Mouse (Mus musculus) thymus, adult 2 months (tissue): ENCODE data around the gene Erbb4.

Source experiments
- CTCF ChIP-seq: fragments of 200-500 bp; IDR thresholded peaks from 2 replicates; pipeline ENCODE4 v1.5.1; 2012; ENCODE audit warnings: mild to moderate bottlenecking, control low read depth, low read length, moderate library complexity, borderline replicate concordance; ENCODE audit not compliant: control insufficient read depth, poor library complexity, insufficient read depth; ENCODE audit errors: extremely low read depth
- POLR2A ChIP-seq: fragments of 200-500 bp; IDR thresholded peaks from 2 replicates; pipeline ENCODE4 v1.6.1; 2012; ENCODE audit warnings: mild to moderate bottlenecking, low read length, control low read depth, moderate library complexity; ENCODE audit not compliant: control insufficient read depth, poor library complexity, insufficient read depth; ENCODE audit errors: extremely low read depth

- TF ChIP-seq POLR2A (no peak), CTCF (no peak)
Observed at GRCm38 (mm10) chr1:68573851-68574540, 533.9 kb downstream of the Erbb4 start.
